Mouse (Mus musculus) midbrain, postnatal 0 days (tissue): ENCODE measurements around the gene Mbnl2. TPM values are rescaled to one million over a fixed set of nuclear protein-coding genes. Genes with fewer than 3 reads are reported as not detected.

Source experiments
- ATAC-seq: fragments of 200-750 bp; cut with Nextera tagmentation; 2 replicates; pipeline ENCODE4 v1.8.0; 2017; ENCODE audit warnings: moderate number of reproducible peaks, mild to moderate bottlenecking, moderate TSS enrichment, moderate library complexity; ENCODE audit not compliant: low FRiP score
- DNase-seq: peaks from one replicate; pipeline ENCODE4 v3.0.0-alpha.2; 2015; ENCODE audit warnings: low spot score
- H3K27ac ChIP-seq: fragments of 300-500 bp; sonication (generic); 2 replicates; pipeline ENCODE4 v1.5.1; 2014; ENCODE audit warnings: low read depth, mild to moderate bottlenecking, low read length, mixed read lengths
- H3K27me3 ChIP-seq: fragments of 300-500 bp; sonication (generic); 2 replicates; pipeline ENCODE4 v1.6.1; 2014; ENCODE audit warnings: low read length, control low read depth, mixed read lengths; ENCODE audit not compliant: insufficient read depth
- H3K36me3 ChIP-seq: fragments of 300-500 bp; sonication (generic); 2 replicates; pipeline ENCODE4 v1.6.1; 2014; ENCODE audit warnings: low read length, control low read depth, mixed read lengths; ENCODE audit not compliant: insufficient read depth
- H3K4me1 ChIP-seq: fragments of 300-500 bp; sonication (generic); 2 replicates; pipeline ENCODE4 v1.6.1; 2014; ENCODE audit warnings: mild to moderate bottlenecking, control low read depth, antibody characterized with exemption, low read length, mixed read lengths; ENCODE audit not compliant: insufficient read depth
- H3K4me2 ChIP-seq: fragments of 300-500 bp; sonication (generic); 2 replicates; pipeline ENCODE4 v1.6.1; 2014; ENCODE audit warnings: low read depth, mild to moderate bottlenecking, low read length, mixed read lengths; ENCODE audit not compliant: poor library complexity, severe bottlenecking
- H3K4me3 ChIP-seq: fragments of 300-500 bp; sonication (generic); 2 replicates; pipeline ENCODE4 v1.5.1; 2014; ENCODE audit warnings: low read depth, mild to moderate bottlenecking, low read length, moderate library complexity
- H3K9ac ChIP-seq: fragments of 300-500 bp; sonication (generic); replicated peaks from 2 replicates; pipeline ENCODE4 v1.6.1; 2014; ENCODE audit warnings: mild to moderate bottlenecking, low read length, moderate library complexity, mixed read lengths; ENCODE audit not compliant: poor library complexity, severe bottlenecking
- H3K9me3 ChIP-seq: fragments of 300-500 bp; sonication (generic); 2 replicates; pipeline ENCODE4 v1.6.1; 2016; ENCODE audit warnings: low read length, control low read depth
- CTCF ChIP-seq: IDR thresholded peaks from 2 replicates; pipeline ENCODE4 v1.5.1; 2016; ENCODE audit warnings: antibody characterized with exemption, mild to moderate bottlenecking
- WGBS: fragments of 180-500 bp; shearing (Covaris S2); extraction: QIAGEN DNeasy Blood & Tissue Kit; methylation state at CpG from one replicate; pipeline ENCODE4 v1.1.7; 2014; 5-methylcytosine and 5-hydroxymethylcytosine counted together
- polyA plus RNA-seq: library from polyadenylated mRNA; unstranded; fragments of >200 nt; fragmentation: Nextera tagmentation; extraction: Ambion mirVana; gene quantifications from 2 replicates; pipeline ENCODE4 v1.2.1, GENCODE M21; 2015
- total RNA-seq: library from RNA; depleted of rRNA; stranded (reverse); fragments of >200 nt; gene quantifications from 2 replicates; pipeline ENCODE4 v1.2.3, GENCODE M21; 2014

Mbnl2 gene
- total and polyA plus RNA-seq, 2 experiments from 2014 or later: 19.5 to 41.4 TPM

DNA sequence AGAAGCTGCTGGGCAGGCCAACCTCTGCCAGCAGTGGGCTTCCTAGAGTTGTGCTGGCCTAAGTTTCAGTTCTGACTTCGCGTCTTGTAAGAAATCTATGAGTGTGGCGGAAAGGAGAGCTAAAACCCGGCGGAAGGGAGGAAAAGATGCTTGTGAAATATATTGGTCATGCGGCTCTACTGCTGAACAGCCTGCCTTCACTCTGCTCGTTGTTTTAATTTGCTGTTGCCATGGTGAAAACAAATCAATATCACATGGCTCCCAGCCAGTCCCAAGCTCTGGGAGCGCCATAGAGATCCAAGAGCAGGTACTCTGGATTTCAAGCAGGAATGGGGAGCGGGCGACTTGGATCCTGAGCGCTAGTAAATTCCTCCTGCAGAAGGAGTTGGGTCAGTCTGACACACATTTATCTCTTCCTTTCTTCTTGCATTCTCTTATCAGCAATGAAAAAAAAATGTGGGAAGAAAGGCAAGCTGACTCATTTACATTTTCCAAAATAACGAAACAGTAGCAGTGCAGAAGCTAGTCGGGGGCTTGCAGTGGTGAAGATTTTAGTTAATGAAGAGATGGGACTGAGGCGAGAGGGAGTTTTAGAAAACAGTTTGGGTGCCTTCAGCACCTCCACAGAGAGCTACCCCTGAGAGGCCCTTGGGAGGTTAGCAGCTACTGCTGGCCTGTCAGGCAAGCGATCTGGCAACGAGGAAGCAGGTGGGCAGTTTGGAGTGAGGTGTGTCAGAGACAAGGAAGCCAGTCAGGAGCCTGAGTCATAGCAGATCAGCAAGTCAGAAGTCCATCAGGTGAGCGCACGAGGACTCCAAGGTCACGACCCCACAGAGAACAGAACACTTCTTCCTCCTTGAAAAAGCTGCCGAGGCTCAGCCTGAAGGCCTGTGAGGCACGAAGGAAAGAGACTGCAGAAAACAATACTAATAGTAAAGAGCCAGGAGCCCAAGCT is 3.1 kb downstream of the Mbnl2 start:
- 0 out of 2 replicates have a peak overlapping the region, but pooled peaks have one; percentile 19 for H3K9ac ChIP-seq
- ATAC-seq (no peak), DNase-seq (peak; percentile 74)
- peak overlapping the region; percentile 49 for H3K4me3 ChIP-seq
- TF ChIP-seq CTCF: peak; percentile 14; the same call in 1 of the 2 replicates
- no peaks in the 10 kb centered on the region for H3K36me3 ChIP-seq
- WGBS: 40% methylated on average over 21 of the region's 21 CpGs
- no peaks in the 10 kb centered on the region for H3K9me3 ChIP-seq
- peaks cover 17% of the 10 kb centered on the region for H3K4me1 ChIP-seq
- peak overlapping the region; percentile 62 for H3K4me2 ChIP-seq
- H3K27ac ChIP-seq: no peak overlapping the region
- no peaks in the 10 kb centered on the region for H3K27me3 ChIP-seq

DNA sequence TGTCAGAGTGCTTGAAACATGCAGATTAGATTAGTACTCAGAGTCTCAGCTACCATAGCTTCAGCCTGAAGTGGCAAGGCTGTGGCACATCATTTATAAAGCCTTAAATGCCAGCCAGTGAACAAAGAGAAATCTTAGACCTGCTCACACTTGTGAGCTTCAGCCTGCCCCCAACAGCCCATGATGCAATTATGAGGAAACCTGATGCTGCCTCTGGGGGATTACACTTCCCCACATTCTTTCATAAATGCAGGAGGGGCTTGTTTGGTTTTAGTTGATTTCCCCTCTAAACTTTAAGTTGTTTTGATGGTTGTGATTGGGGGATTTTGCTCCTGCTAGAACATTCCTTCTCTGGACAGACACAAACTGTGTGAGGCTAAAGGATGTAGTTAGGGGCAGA is 4.7 kb downstream of the Mbnl2 start:
- no peak for TF ChIP-seq CTCF
- no peak overlapping the region for H3K9ac ChIP-seq

GRCm38 (mm10) chr14:120283787-120284186 is 8.3 kb downstream of the Mbnl2 start:
- H3K27me3 ChIP-seq: no peaks in the 10 kb centered on the region
- H3K4me2 ChIP-seq: no peak overlapping the region
- no peaks in the 10 kb centered on the region for H3K9me3 ChIP-seq
- peaks cover 9% of the 10 kb centered on the region for H3K4me1 ChIP-seq
- H3K27ac ChIP-seq: no peak overlapping the region
- DNase-seq: no peak
- no peak for TF ChIP-seq CTCF
- 64% methylated on average over 8 of the region's 8 CpGs for WGBS
- no peaks in the 10 kb centered on the region for H3K36me3 ChIP-seq
- ATAC-seq: no peak
- no peak overlapping the region for H3K4me3 ChIP-seq
- H3K9ac ChIP-seq: no peak overlapping the region

More for the DNA sequence above, 4.7 kb downstream of the Mbnl2 start:
- Histone ChIP-seq H3K4me3 (no peak overlapping the region), H3K4me1 (peaks cover 17% of the 10 kb centered on the region), H3K4me2 (no peak overlapping the region), H3K36me3 (no peaks in the 10 kb centered on the region), H3K27me3 (no peaks in the 10 kb centered on the region), H3K27ac (no peak overlapping the region), H3K9me3 (no peaks in the 10 kb centered on the region)
- ATAC-seq: no peak
- no peak for DNase-seq

DNA sequence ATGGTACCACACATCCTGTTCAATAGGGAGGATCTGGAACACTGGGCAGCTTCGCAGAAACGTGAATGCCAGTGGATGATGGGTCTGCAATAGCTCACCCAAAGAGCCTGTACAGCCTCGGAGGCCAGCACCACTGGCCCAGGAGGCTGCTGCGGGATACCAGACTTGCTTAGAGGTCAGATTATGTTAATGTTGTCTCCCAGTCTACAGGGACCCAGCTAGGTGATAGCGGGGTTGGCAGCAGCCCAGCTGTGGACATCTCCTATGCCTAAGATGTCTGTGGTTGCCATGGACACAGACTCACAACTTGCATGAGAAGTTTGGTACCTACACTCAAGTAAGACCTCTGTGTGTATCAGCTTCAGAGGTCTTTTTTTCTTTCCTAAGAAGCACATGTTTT is 9.0 kb downstream of the Mbnl2 start:
- no peak for DNase-seq
- 65% methylated on average over 5 of the region's 5 CpGs for WGBS
- no peak overlapping the region for H3K9ac ChIP-seq
- peaks cover 4% of the 10 kb centered on the region; the same call in 1 of the 2 replicates for H3K4me1 ChIP-seq
- H3K27ac ChIP-seq: no peak overlapping the region
- H3K27me3 ChIP-seq: no peaks in the 10 kb centered on the region
- no peak overlapping the region for H3K4me3 ChIP-seq
- ATAC-seq: no peak
- no peaks in the 10 kb centered on the region for H3K9me3 ChIP-seq
- TF ChIP-seq CTCF: no peak
- no peaks in the 10 kb centered on the region for H3K36me3 ChIP-seq
- H3K4me2 ChIP-seq: no peak overlapping the region

- no peak overlapping the region for H3K27ac ChIP-seq
- H3K4me2 ChIP-seq: no peak overlapping the region
- H3K36me3 ChIP-seq: no peaks in the 10 kb centered on the region
- no peak overlapping the region for H3K4me3 ChIP-seq
- TF ChIP-seq CTCF: no peak
- H3K9me3 ChIP-seq: no peaks in the 10 kb centered on the region
- no peak overlapping the region for H3K9ac ChIP-seq
- DNase-seq: no peak
- no peaks in the 10 kb centered on the region; the same call in 1 of the 2 replicates for H3K4me1 ChIP-seq
- H3K27me3 ChIP-seq: no peaks in the 10 kb centered on the region
- ATAC-seq: no peak
- WGBS: 64% methylated on average over 21 of the region's 21 CpGs
These were observed 11.9 kb downstream of the Mbnl2 start for GRCm38 (mm10) chr14:120287121-120287986.

DNA sequence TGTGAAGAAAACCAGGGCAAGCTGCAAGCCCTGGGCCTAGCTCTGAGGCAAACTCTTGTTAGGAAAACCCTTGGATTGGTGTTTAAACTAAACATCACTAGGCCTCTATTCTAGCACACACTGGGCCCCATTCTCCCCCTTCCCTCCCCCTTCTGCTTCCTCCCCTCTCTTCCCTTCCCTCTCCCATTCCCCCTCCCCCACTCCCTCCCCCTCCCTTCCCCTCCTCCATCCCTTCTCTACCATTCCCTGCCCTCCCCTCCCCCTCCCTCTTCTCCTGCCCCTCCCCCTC is 12.5 kb downstream of the Mbnl2 start:
- Histone ChIP-seq H3K4me1 (no peaks in the 10 kb centered on the region; the same call in 1 of the 2 replicates), H3K27me3 (no peaks in the 10 kb centered on the region), H3K4me3 (no peak overlapping the region), H3K9ac (no peak overlapping the region), H3K9me3 (no peaks in the 10 kb centered on the region), H3K4me2 (no peak overlapping the region), H3K36me3 (no peaks in the 10 kb centered on the region), H3K27ac (no peak overlapping the region)
- DNase-seq (no peak), ATAC-seq (no peak)
- TF ChIP-seq CTCF: no peak
